Mouse (Mus musculus): ENCODE measurements around the gene Lin7c.
A peak's percentile ranks its signal among the peaks of the same experiment; 100 is the strongest.

The Lin7c gene

GRCm38 (mm10) chr2:109917496-109918413 is 27.1 kb downstream of the Lin7c start, which contains the start of gene Lgr4:
Lgr4 (plus strand) TSS chr2:109917647.
- peak; percentile 84 for DNase-seq (ENCODE audit: low spot score)

GRCm38 (mm10) chr2:109918592-109919262 is 28.1 kb downstream of the Lin7c start:
- DNase-seq (ENCODE audit: low spot score): no peak

DNA sequence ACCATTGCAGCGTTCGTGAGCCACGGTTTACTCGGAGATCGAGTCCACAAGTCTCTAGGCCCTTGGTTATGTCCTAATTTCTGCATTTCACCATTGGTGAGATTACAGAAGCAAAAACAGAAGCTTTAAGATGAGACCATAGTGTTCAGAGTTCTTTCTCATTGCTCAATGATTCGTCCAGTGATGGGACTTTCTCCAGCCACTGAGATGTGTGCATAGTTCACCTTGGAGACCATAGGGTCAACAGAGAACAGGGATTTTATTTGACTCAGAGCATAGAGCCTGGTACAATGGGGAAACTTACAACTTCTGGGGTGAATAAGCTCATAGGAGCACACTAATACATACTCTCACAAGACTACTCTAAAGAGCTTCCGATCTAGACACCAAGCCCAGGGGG is 29.8 kb downstream of the Lin7c start:
- DNase-seq (ENCODE audit: low spot score): no peak

DNA sequence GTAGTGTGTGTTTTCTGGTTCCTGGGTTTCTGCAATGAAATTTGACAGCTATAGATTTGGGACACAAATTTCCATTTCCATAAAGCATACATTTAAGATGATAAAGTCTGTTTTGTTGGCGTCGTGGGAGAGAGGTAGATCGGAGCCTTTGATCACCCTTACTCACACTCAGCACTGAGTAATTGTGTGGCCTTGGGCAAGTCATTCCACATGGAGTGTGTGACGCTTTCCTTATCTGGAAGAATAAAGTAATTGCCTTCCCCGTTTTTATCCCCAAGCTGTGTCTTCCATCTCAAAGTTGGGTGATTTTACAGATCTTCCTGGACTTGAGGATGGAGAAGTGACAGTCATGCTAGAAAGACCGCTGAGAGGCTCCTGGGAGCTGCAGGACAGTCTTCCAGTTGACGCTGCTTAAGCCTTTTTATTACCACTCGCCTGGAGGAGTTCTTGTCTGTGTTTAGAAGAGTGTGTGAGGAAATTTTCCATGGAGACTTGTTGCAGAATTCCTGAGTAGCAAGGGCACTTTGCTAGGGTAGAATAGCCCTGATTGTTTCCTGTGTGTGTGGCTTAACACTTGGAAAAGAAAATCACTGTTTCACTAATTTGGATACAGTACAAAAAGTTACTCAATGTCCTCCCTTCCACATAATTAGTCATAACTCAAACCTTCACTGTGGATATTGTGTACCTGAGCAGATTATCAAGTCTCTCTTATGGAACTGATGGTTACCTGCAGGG is 30.8 kb downstream of the Lin7c start:
- no peak for DNase-seq (ENCODE audit: low spot score)

- no peak for DNase-seq (ENCODE audit: low spot score)
Observed at GRCm38 (mm10) chr2:109922306-109922705, 31.7 kb downstream of the Lin7c start.

GRCm38 (mm10) chr2:109923031-109923430 is 32.4 kb downstream of the Lin7c start:
- no peak for DNase-seq (ENCODE audit: low spot score)

GRCm38 (mm10) chr2:109923945-109924344 is 33.3 kb downstream of the Lin7c start:
- DNase-seq (ENCODE audit: low spot score): no peak

DNA sequence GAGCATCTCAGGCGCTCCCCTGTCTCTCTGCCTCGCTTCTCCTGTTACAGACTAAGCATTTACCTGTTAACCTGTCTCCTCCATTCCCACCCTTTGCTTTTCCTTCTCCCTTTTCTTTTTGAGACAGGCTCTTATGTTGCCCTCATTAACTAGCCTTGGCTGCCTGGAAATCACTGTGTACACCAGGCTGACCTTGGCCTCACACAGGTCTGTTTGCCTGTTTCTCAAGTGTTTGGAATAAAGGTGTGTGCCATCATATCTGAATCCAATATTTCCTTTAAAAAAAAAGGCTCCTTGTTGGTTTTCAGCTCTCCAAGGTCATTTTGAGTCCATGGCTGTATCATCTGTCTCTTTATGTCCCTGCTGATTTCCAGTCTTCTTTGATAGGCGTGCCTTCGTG is 36.3 kb downstream of the Lin7c start:
- no peak for DNase-seq (ENCODE audit: low spot score)

- DNase-seq (ENCODE audit: low spot score): no peak
Observed at GRCm38 (mm10) chr2:109927446-109927845, 36.8 kb downstream of the Lin7c start.

DNA sequence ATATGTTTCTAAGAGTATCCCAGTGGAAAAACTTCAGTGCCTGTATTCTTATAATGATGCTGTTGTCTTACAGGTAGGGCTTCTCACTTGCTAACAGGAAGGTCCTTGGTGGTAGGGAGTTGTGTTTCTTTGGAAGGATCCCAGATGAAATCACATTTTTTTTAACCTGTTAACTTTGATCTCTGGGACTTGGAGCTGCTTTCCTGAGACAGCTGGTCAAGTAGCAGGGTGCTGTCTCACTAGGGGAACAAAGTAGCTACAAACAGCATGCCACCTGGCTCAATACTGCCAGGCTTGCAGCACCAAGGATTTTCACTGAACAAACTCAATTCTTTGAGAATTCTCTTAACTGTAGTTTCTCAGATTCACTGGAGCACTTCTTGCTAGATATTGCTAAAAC is 37.2 kb downstream of the Lin7c start:
- DNase-seq (ENCODE audit: low spot score): no peak

GRCm38 (mm10) chr2:109928791-109929190 is 38.1 kb downstream of the Lin7c start:
- no peak for DNase-seq (ENCODE audit: low spot score)

- DNase-seq (ENCODE audit: low spot score): no peak
Observed at GRCm38 (mm10) chr2:109929256-109929655, 38.6 kb downstream of the Lin7c start.

DNA sequence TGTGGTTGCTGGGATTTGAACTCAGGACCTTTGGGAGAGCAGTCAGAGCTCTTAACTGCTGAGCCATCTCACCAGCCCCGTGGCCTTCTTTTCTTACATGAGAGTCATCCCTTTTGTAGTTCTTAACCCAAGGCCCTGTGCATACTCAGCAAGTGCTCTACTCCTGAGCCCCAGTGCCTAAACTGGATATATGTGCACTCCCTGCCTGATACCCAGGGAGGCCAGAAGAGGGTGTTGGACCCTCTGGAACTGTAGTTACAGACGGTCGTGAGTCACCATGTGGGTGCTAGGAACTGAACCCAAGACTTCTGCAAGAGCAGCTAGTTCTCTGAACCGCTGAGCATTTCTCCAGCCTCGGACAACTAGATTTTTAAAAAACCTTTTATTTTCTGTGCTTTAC is 39.7 kb downstream of the Lin7c start:
- no peak for DNase-seq (ENCODE audit: low spot score)

GRCm38 (mm10) chr2:109930771-109931170 is 40.1 kb downstream of the Lin7c start:
- DNase-seq (ENCODE audit: low spot score): no peak

- DNase-seq (ENCODE audit: low spot score): no peak
Observed at GRCm38 (mm10) chr2:109931978-109932780, 41.5 kb downstream of the Lin7c start.

DNA sequence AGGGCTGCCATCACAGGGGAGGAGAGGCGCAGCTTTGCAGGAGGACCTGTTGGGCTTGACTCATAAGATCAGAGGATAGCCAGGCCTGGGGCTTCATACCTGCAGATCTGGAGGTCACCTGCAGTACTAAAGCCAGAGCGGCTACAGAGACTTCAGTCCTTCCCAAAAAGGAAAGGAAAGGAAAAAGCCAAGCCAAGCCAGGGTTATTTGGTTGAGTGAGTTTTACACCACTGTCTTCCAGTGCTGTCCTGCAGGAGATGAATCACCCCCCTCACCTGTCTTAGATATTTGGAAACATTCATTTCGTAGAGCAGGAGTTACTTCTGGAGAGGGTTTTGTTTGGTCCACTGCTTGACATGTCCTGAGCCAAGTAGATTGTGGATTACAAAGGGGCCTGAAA is 42.5 kb downstream of the Lin7c start:
- DNase-seq (ENCODE audit: low spot score): no peak

GRCm38 (mm10) chr2:109934086-109934485 is 43.4 kb downstream of the Lin7c start:
- no peak for DNase-seq (ENCODE audit: low spot score)

GRCm38 (mm10) chr2:109935194-109935593 is 44.5 kb downstream of the Lin7c start:
- no peak for DNase-seq (ENCODE audit: low spot score)

- DNase-seq (ENCODE audit: low spot score): no peak
Observed at GRCm38 (mm10) chr2:109935754-109936409, 45.2 kb downstream of the Lin7c start.

GRCm38 (mm10) chr2:109936410-109936755 is 45.7 kb downstream of the Lin7c start:
- no peak for DNase-seq (ENCODE audit: low spot score)

- no peak for DNase-seq (ENCODE audit: low spot score)
Observed at GRCm38 (mm10) chr2:109941973-109942444, 51.4 kb downstream of the Lin7c start.
